Mouse (Mus musculus) 3134 (cell line): ENCODE measurements around the gene Diras1.
A peak's percentile ranks its signal among the peaks of the same experiment; 100 is the strongest.

Source experiments
- DNase-seq: peaks from one replicate; pipeline ENCODE4 v3.0.0-alpha.2; 2011; ENCODE audit warnings: low spot score; ENCODE audit not compliant: insufficient read length; ENCODE audit errors: extremely low read depth

Gene Diras1

DNA sequence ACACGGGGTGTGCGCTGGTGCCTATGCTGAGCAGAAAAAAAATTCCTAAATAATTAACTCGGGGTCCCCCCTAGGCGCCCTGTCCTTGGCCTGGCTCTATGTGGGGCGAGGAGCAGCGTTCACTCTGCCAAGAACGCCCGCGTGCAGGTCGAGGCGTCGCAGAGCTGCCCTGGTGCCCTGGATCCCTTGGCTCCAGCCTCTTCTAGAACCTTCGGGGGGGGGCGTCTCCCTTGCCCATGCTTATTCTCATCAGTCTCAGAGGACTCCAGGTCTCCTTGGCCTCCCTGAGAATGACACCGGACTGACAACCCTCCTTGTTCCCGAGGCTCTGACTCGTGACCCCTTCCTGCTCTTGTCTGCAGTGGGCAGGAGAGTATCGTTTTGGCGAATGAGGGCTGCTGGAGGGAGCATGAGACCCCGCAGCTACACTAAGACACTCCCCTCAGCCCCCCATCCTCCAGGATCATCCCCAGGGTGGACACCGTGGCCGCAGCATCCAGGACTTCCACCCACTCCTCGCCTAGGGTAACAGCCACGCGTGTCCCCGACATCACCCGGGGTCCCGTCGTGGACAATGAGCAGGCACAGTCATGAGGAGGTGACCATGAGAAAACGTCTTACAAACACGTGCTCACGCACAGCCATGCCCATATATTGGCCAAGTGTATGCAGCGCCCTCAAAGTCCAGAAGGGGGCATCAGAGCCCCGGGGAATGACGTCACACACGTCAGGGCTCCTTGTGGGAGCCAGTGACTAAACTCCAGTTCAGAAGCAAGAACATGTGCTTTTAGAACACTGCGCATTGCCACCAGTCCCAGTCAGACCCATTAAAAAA lies 25.9 kb downstream of the Diras1 start:
- peak; percentile 88 for DNase-seq

DNA sequence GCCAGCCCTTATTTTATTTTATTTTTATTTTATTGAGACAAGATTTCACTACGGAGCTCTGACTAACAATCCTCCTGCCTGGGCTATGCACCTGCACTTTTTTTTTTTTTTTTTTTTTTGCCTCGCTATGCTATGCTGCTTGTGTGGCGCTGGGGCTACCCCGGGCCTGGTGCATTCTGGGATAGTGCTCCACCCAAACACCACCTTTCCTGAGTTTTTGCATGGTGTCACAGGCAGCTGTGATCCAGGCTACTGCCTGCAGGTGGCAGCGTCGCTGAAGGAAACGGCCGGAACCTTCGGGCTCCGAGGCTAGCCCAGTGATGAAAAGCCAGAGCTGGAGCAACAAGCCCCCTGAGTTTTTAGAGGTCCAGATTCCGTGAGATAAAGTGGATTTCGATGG lies 26.7 kb downstream of the Diras1 start:
- peak; percentile 62 for DNase-seq

DNA sequence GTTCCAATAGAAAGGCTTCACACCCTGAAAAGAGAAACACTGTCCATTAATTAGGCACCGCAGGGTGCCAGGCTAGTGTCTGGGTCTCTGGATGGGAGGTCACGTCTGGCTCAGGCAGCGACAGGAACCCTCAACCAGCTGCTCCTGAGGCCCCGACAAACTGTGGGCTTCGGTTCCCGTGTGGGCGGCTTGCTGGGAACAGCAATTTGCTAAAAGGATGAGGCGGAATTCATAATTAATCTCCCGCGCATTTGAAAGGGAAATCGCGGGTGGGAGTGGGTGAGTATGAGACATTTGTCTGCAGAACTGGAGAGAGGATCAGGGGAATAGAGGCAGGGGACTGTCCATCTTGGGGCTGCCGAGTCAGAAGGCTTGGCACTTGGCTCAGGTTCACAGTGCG lies 27.4 kb downstream of the Diras1 start:
- no peak for DNase-seq

DNA sequence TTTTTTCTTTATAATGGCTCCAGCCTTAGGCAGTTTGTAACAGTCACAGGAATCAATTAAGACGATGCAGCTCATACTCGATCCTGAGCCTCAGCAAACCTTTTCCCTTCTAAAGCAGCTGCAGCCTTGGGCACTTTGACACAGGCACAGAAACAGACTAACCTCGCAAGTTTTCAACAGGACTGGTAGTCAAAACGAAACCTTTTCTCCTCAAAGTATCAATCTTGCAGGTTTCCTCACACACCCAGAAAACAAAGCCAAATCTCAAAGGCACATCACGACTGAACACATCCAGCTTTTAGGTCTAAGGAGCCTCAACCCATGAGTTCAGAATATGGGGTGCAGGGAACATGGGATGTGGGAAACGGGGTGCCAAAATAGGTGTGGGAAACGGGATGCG lies 28.1 kb downstream of the Diras1 start:
- DNase-seq = no peak

DNA sequence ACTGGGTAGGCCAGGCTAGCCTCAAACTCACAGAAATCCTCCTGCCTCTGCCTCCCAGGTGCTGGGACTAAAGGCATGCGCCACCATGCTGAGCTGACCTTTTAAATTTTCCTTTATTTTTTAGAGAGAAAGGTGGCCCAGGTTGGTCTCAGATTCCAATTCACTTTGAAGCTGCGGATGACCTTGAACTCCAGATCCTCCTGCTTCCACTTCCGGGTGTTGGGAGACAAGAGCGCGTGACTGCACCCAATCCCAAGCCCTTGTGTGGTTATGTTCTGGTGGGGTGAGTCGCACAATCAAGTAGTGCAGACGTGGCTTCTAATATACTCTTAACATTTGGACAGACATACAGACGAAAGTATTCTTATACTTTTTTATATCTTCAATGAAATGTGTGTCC lies 29.0 kb downstream of the Diras1 start:
- no peak for DNase-seq

DNA sequence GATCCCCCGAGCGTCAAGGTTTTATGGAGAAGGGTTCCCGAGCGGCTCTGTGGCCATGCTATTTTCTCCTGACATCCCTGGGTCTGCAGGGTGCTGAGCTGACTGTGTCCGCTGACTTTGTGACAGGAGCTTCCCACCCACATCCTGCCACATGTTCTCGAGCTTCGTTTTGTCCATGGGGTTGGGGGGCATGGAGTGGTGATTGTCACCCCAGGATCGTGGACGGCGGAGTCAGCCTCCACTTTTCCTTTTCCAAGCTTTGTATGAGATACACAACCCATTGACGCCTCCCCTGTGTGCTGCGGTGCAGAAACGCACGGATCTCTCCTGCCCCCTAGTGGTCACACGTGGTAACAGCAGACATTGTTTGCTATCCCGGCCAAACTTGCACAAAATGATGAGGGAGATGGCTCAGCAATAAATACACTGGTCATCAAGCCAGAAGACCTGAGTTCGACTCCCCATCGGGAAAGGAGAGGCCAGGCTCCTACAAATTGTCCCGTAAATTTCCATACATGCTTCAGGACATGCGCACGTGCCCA lies 30.3 kb downstream of the Diras1 start:
- peak; percentile 68 for DNase-seq

DNA sequence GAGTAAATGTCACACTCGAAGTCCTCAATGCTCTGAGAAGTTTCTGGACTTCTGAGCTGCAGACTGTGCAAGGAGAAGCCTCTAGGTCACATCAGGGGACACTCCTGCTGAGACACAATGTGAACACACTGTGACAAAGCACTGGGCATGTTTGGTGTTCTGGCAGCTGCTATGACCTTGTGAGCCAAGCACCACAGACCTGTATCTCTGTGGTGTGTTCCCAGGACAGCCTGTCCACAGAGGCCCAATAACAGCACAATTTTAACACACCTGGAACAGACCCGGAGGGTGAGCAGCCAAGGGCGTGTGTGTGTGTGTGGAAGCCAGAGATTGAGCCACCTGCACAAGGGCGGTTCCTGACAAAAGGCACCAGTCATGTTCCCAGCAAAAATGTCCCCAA lies 30.8 kb downstream of the Diras1 start:
- no peak for DNase-seq

DNA sequence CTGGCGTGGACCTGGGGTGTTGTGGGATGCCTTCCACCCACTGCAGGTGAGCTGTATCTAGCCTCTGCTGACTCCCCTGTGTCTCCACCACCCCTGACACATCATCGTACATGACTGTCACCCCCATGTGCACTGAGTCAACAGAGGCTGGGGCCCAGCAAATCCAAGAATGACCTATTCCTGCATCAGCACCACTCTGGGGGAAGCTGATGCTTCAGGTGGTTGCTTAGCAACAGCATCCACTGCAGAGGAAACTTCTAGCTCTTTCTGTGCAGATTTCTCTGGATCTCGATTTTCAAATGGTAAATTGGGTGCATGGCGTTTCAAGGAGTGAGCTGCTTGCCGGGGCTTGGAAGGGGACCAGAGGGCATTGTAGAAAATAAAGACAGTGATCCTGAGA lies 32.2 kb downstream of the Diras1 start:
- DNase-seq = no peak

DNA sequence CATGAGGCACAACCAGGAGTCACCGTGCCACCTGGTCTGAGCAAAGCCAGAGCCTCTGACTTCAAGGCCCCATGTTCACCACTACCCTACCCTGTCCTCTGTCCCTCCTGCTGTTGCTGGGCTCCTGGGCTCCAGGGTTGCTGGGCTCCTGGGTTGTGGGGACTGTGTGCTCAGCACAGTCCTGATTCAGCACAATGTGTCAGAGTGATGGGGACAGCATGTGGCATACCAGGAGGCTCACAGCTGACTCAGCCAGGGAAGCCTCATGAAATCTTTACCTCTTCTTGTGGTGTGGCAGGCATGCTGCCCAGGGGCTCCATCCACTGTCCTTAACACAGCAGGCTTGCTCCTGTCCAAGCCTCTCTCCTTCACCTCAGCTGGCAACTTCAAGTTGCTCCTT lies 33.5 kb downstream of the Diras1 start:
- DNase-seq = no peak

DNA sequence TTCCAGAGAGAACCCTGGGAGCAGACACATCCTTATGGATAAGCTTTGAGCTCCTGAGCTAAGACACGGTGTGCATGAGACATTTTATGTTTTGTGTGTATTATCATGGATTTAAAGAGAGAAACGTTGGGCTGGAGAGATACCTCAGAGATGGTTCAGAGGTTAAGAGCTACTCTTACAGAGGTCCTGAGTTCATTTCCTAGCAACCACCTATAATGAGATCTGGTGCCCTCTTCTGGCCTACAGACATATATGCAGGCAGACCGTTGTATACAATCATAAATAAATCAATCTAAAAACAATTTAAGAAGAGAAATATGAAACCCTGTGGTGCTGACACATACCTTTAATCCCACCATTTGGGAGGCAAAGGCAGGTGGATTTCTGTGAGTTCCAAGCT lies 34.5 kb downstream of the Diras1 start:
- no peak for DNase-seq

DNA sequence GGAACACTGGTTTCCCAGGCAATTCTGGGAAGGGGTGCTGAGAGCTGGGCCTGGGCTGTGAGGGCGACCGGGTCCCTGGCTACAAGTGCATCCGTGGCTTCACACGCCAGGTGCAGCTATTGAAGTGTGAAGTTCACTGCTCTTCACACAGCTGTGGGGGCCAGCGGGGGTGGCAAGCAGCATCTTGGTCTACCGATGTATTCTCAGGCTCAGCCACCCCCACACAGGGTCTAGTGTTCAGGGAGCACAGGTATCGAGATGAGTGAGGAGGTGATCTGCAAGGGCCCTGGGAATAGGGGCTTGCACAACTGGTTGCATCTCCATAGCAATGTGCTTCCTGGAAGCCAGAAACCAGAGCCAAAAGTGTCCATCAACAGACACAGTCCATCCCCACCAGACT lies 35.1 kb downstream of the Diras1 start:
- DNase-seq = no peak

DNA sequence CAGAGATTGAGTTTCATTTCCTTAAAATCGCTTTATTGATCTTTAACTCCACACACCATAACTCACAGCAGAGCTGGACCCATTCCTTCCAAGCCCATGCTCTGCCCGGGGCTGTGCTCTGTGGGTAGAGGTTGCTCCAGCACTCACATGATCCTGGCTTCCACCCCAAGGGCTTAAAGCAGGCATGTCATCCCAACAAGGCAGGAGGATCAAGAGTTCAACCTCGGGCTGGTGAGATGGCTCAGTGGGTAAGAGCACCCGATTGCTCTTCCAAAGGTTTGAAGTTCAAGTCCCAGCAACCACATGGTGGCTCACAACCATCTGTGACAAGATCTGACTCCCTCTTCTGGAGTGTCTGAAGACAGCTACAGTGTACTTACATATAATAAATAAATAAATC lies 35.6 kb downstream of the Diras1 start:
- peak; percentile 45 for DNase-seq

DNA sequence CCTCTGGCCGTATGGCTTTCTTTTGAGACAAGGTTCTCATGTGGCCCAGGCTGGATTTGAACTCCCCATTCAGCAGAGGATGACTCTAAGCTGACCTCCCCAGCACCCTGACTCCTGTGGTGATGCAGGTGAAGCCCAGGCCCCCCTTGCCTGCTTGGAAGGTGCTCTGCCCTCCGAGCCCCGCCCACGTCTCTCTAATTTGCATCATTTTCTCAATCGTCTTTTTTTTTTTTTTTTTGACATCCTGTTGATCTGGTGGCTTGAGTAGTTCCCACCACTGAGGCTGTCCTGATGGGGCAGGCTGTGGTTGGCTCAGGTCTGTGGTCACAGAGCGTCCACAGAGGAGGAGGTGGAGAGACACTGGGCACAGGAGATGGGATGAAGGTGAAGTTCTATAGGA lies 36.0 kb downstream of the Diras1 start:
- no peak for DNase-seq

DNA sequence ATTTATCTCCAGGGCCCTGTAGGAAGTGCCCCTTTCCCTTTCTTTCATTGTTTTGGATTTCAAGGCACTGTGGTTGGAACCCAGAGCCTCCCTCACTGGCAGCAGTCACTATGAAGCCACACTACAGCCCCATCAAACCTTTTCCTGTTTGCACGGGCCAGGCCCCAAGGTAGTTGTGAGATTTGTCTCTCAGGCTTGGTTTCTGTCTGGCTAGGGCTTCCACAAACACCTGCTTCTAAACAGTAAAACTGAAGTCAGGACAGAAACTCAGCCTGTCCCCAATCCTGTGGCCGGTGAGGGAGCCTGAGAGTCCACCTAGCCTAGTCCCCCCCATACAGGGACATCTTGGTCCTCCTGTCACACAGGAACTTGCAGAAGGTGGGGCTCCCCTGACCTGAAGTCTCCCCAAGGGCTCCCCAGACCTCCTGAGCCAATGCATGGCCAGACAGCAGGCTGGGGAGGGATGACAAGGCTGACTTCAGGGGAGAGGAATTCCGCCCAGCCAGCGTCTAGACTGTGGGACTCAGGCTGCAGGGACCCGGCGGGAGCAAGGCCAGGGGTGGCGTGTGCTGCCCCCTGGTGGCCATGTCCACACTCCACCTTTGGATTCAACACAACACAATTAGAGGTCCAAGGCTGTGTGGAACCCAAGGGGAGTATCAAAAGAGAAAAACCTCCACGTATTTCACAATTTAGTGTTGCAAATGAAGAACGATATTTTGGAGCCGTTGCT lies 37.6 kb downstream of the Diras1 start:
- DNase-seq = peak; percentile 86

DNA sequence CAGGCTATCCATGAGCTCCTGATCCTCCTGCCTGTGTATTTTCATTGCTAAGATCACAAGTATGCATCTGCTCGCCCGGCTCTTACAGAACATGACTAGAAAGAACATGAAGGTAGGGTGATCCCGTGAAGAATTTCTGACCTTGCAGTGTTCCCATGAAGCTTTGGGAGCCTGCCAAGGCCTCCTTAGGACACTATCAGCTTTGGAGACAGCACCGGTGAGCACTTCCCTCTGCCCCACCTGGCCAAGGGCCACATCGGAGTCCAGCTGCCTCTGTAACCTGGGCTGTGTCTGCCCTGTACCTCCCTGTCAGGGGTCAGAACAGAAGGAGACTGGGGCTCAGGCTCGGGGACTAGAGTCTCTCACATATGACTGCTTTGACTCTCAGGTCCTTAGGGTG lies 38.7 kb downstream of the Diras1 start:
- no peak for DNase-seq

DNA sequence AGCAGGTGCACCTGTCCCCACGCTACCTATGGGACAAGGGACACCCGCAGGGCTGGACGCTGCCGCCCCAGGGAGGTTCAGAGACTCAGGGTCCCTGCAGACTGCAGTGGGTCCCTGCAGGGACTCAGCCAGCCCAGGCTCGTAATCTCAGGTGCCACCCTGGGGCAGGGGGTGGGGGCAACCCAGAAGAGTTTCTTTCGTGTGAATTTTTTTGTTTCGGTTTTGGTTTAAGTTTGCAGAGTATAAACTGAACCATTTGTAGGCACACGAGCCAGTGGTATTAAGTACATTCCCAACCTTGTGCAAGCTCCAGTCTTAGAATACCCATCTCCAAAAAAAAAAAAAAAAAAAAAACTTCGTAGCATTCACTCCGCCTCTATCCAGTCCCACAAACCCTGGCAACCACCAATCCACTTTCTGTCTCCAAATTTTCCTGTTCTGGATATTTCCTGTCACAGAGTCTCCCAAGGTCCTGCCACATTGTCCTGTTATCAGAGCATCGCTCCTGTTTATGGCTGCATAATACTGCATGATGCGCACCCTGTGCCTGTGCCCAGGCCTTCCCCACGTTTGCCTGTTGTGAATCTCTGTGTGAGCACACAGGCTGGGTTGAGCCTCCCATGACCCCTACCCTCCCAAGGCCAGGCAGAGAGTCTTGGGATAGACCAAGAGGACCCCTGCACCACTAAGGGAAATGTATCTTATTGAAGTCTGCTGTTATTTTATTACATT lies 39.3 kb downstream of the Diras1 start:
- DNase-seq = no peak

DNA sequence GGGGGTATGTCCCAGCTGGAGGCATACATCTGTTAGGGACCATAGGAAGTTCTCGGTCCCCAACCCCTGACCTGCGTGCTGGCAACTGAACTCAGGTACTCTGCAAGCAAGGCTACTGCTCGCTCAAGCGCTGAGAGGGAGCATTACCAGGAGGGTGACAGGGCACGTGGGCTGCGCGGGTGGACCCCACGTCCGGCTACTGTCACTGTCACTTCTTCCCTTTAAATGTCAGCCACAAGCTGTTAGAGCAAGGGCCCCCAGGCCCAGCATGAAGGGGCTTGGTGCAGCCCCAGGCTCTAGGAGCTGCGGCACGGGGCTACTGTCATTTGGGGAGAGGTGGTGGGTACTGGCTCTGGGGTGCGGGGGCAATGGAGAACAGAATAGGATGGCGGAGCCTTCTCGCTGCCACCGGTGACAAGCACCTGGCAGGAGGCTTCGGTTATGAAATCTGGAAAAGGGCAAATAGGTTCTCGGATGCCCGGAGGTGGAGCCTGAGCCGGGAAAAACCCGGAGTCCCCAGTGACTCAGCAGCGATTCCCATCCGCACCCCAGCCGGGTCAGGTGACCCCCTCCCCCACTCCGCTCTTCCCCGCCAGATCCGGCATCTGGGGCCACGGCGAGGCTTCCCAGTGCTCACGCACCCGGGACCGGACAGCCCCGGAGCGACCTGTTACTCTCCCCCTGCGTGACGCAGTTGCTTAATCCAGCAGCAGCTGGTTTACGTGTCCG lies 40.1 kb downstream of the Diras1 start:
- no peak for DNase-seq

DNA sequence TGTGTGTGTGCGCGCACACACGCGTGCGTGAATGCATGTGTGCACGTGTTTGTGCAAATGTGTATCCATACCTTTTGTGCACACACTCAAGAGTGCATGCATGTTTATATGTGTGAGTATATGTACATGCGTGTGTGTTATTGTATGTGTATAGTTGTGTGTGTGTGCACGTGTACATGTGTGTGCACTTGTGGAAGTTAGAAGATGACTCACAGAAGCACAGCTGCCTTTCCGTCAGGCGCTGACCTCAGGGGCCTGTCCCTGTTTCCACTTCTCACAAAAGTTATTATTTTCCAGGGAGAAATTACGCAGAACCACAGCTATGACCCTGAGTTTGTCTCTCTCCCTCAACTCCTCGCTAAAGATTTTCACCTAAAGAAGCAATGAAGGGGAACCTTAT lies 41.2 kb downstream of the Diras1 start:
- DNase-seq = no peak

DNA sequence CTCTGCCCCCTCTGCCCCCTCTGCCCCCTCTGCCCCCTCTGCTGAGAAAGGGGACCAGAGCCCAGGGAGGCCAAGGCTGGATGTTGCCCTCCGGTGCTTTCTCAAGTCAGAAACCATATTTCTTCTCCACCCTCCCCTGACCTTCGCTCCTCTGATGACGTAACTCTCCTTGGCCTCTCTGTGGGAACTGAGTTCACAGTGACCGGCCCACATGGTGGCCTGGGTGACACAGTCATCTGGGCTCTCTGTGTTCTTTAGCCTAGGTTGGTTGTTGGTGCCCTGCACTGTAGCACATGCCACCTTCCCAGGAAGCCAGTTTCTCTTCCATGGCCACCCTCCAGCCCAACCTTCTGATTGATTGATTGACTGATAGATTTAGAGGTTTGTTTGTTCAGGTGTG lies 43.1 kb downstream of the Diras1 start:
- DNase-seq = no peak

DNA sequence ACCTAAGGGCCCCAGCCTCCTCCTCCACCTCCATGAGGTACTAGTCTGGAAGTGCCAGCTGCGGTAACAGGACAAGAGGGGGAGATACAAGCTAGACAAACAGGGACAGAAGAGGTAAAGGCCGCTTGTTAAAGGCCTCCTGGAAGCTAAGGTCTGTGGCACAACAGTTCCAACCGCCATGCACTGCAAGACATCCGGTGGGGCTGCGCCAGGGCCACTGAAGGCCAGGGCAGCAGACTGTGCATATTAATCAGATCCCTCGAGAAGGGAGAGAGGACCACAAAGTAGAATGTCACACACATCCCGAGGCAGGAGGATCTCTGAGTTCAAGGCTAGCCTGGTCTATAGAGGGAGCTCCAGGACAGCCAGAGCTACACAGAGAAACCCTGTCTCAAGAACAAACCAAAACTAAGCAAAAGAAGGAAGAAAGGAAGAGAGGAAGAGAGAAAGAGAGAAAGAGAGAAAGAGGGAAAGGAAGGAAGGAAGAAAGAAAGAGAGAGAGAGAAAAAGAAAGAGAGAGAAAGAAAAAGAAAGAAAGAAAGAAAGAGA lies 43.8 kb downstream of the Diras1 start:
- DNase-seq = no peak
